Mouse (Mus musculus) myocyte (in vitro differentiated cells): ENCODE measurements around the gene Aars2. TPM values are rescaled to one million over a fixed set of nuclear protein-coding genes. Genes with fewer than 3 reads are reported as not detected.

ENCODE experiments used
- H3K27me3 ChIP-seq: one replicate; pipeline ENCODE4 v1.6.1; 2011; ENCODE audit not compliant: control insufficient read depth, insufficient read depth, insufficient read length
- H3K36me3 ChIP-seq: one replicate; pipeline ENCODE4 v1.6.1; 2011; ENCODE audit not compliant: control insufficient read depth, insufficient read depth
- H3K4me2 ChIP-seq: one replicate; pipeline ENCODE4 v1.6.1; 2011; ENCODE audit warnings: low read depth, control low read depth
- H3K4me3 ChIP-seq: one replicate; pipeline ENCODE4 v1.5.1; 2011; ENCODE audit warnings: mild to moderate bottlenecking, control low read depth, moderate library complexity
- H3K79me2 ChIP-seq: one replicate; pipeline ENCODE4 v1.6.1; 2011; ENCODE audit not compliant: control insufficient read depth, insufficient read depth
- H3ac ChIP-seq: one replicate; pipeline ENCODE4 v1.6.1; 2011; ENCODE audit not compliant: control insufficient read depth, insufficient read length
- CEBPB ChIP-seq: IDR thresholded peaks from 2 replicates; pipeline ENCODE4 v1.6.1; 2011; ENCODE audit warnings: mild to moderate bottlenecking, moderate library complexity; ENCODE audit not compliant: poor library complexity, insufficient read depth, severe bottlenecking
- E2F4 ChIP-seq: IDR thresholded peaks from one replicate; pipeline ENCODE4 v1.6.1; 2011; ENCODE audit warnings: mild to moderate bottlenecking, control low read depth, moderate library complexity; ENCODE audit not compliant: insufficient read depth
- MAX ChIP-seq: IDR thresholded peaks from one replicate; pipeline ENCODE4 v1.6.1; 2011; ENCODE audit warnings: low read depth, mild to moderate bottlenecking, control low read depth
- MYOD1 ChIP-seq, 3 experiments: IDR thresholded peaks; one replicate each; pipeline ENCODE4 v1.6.1; 2011; ENCODE audit warnings: control low read depth in 2 of 3, low read depth in 2 of 3, mild to moderate bottlenecking in 2 of 3, moderate library complexity in 1 of 3; ENCODE audit not compliant: insufficient read length in 2 of 3, control insufficient read depth in 1 of 3
- MYOG ChIP-seq, 3 experiments: IDR thresholded peaks; one replicate each; pipeline ENCODE4 v1.6.1; 2011; ENCODE audit warnings: control low read depth in 2 of 3, low read depth in 2 of 3, mild to moderate bottlenecking in 2 of 3; ENCODE audit not compliant: insufficient read length in 2 of 3, control insufficient read depth in 1 of 3, insufficient read depth in 1 of 3
- POLR2A ChIP-seq: IDR thresholded peaks from one replicate; pipeline ENCODE4 v1.6.1; 2011; ENCODE audit warnings: low read depth, mild to moderate bottlenecking, control low read depth, moderate library complexity; ENCODE audit not compliant: insufficient read length
- POLR2AphosphoS2 ChIP-seq: IDR thresholded peaks from one replicate; pipeline ENCODE4 v1.6.1; 2011; ENCODE audit warnings: low read depth, control low read depth; ENCODE audit not compliant: insufficient read length
- REST ChIP-seq: IDR thresholded peaks from one replicate; pipeline ENCODE4 v1.6.1; 2011; ENCODE audit warnings: mild to moderate bottlenecking, control low read depth, moderate library complexity; ENCODE audit not compliant: insufficient read depth, insufficient read length
- SRF ChIP-seq: IDR thresholded peaks from one replicate; pipeline ENCODE4 v1.6.1; 2011; ENCODE audit warnings: low read depth; ENCODE audit not compliant: control insufficient read depth, insufficient read length
- TCF12 ChIP-seq: IDR thresholded peaks from one replicate; pipeline ENCODE4 v1.6.1; 2011; ENCODE audit warnings: mild to moderate bottlenecking, control low read depth; ENCODE audit not compliant: poor library complexity, insufficient read depth, severe bottlenecking
- TCF3 ChIP-seq: IDR thresholded peaks from one replicate; pipeline ENCODE4 v1.6.1; 2011; ENCODE audit warnings: low read depth, control low read depth; ENCODE audit not compliant: insufficient read length
- USF1 ChIP-seq: IDR thresholded peaks from one replicate; pipeline ENCODE4 v1.6.1; 2011; ENCODE audit warnings: low read depth, mild to moderate bottlenecking, control low read depth, moderate library complexity
- polyA plus RNA-seq: library from polyadenylated mRNA; unstranded; fragments of >200 nt; fragmentation: generic; extraction: Trizol; gene quantifications from one replicate; pipeline ENCODE4 v1.2.1, GENCODE M21; 2012; ENCODE audit warnings: missing spikeins

Gene Aars2
- 15.5 TPM for polyA plus RNA-seq

- TF ChIP-seq TCF3 (no peak), REST (no peak), POLR2AphosphoS2 (peak; percentile 24), MYOD1 (IDR thresholded peaks at IDR 0.05; ENCODE audit: control insufficient read depth in 1 of 3, insufficient read length in 2 of 3, low read depth in 2 of 3) (no peak), MAX (no peak), POLR2A (peak; percentile 72)
- peak within 1 kb of the TSS; percentile 78 for H3ac ChIP-seq
- no peaks in the 10 kb centered on the region for H3K27me3 ChIP-seq
- peaks cover 3% of the 10 kb centered on the region for H3K36me3 ChIP-seq
- no peaks in the 10 kb centered on the region for H3K79me2 ChIP-seq
- H3K4me3 ChIP-seq = peak within 1 kb of the TSS; percentile 22
- H3K4me2 ChIP-seq = peak within 1 kb of the TSS; percentile 71
Measured at GRCm38 (mm10) chr17:45506700-45507189, at the start of gene Aars2. Aars2 (plus strand) TSS chr17:45506841.

DNA sequence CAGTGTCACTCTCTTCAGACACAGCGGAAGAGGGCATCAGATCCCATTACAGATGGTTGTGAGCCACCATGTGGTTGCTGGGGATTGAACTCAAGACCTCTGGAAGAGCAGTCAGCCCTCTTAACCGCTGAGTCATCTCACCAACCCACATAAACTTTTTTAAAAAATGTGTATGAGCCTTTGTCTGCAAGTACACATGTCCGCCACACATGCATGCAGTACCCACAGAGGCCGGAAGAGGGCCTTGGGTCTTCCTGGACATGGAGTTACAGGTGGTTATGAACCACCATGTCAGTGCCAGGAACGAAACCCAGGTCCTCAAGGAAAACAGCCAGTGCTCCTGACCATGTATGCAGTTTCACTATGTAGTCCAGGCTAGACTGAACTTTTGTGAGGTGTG lies 49.2 kb upstream of the Aars2 start:
- no peaks in the 10 kb centered on the region for H3K36me3 ChIP-seq
- no peaks in the 10 kb centered on the region for H3K79me2 ChIP-seq
- H3ac ChIP-seq = no peak overlapping the region
- H3K4me3 ChIP-seq = no peak overlapping the region
- H3K27me3 ChIP-seq = no peaks in the 10 kb centered on the region
- no peak overlapping the region for H3K4me2 ChIP-seq
- TF ChIP-seq USF1 = no peak
- no peak for TF ChIP-seq MYOD1 (IDR thresholded peaks at IDR 0.05; ENCODE audit: control insufficient read depth in 1 of 3, insufficient read length in 2 of 3, low read depth in 2 of 3)
- no peak for TF ChIP-seq REST
- no peak for TF ChIP-seq POLR2A
- no peak for TF ChIP-seq E2F4
- TF ChIP-seq TCF3 = no peak
- TF ChIP-seq CEBPB = no peak
- TF ChIP-seq POLR2AphosphoS2 = no peak
- no peak for TF ChIP-seq MYOG (IDR thresholded peaks at IDR 0.05; ENCODE audit: control insufficient read depth in 1 of 3, insufficient read depth in 1 of 3, insufficient read length in 2 of 3, low read depth in 2 of 3)
- no peak for TF ChIP-seq TCF12
- no peak for TF ChIP-seq MAX
- TF ChIP-seq SRF = no peak

- Histone ChIP-seq H3K36me3 (no peaks in the 10 kb centered on the region), H3K4me2 (no peak overlapping the region), H3ac (no peak overlapping the region), H3K4me3 (no peak overlapping the region), H3K27me3 (no peaks in the 10 kb centered on the region), H3K79me2 (no peaks in the 10 kb centered on the region)
- no peak for TF ChIP-seq REST
Measured at GRCm38 (mm10) chr17:45458516-45458915, 48.1 kb upstream of the Aars2 start.

GRCm38 (mm10) chr17:45459062-45459461 lies 47.6 kb upstream of the Aars2 start:
- Histone ChIP-seq H3K4me2 (no peak overlapping the region), H3ac (no peak overlapping the region), H3K4me3 (no peak overlapping the region), H3K27me3 (no peaks in the 10 kb centered on the region), H3K79me2 (no peaks in the 10 kb centered on the region), H3K36me3 (no peaks in the 10 kb centered on the region)
- no peak for TF ChIP-seq POLR2A
- no peak for TF ChIP-seq TCF3
- TF ChIP-seq TCF12 = no peak
- no peak for TF ChIP-seq REST
- no peak for TF ChIP-seq CEBPB
- TF ChIP-seq MAX = no peak
- TF ChIP-seq USF1 = no peak
- TF ChIP-seq POLR2AphosphoS2 = no peak

DNA sequence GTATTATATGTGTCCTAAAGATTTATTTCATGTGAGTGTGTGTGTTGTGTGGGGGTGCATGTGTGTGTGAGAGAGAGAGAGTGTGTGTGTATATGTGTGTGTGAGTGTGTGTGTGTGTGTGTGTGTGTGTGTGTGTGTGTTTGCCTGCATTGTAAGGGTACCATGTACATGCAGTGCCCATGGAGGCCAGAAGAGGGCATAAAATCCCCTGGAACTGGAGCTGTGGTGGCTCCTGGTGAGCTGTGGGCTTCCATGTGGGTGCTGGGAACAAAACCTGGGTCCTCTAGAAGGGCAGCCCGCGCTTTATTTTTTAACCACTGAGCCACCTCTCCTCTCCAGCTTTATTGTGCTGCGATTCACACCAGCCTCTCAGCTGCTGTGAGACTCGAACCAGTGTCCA lies 44.1 kb upstream of the Aars2 start:
- H3K27me3 ChIP-seq = no peaks in the 10 kb centered on the region
- no peak overlapping the region for H3K4me3 ChIP-seq
- H3K79me2 ChIP-seq = no peaks in the 10 kb centered on the region
- no peak for TF ChIP-seq USF1
- no peak for TF ChIP-seq TCF3
- TF ChIP-seq MYOD1 (IDR thresholded peaks at IDR 0.05; ENCODE audit: control insufficient read depth in 1 of 3, insufficient read length in 2 of 3, low read depth in 2 of 3) = no peak
- TF ChIP-seq SRF = no peak
- TF ChIP-seq POLR2AphosphoS2 = no peak
- no peak for TF ChIP-seq E2F4
- no peak for TF ChIP-seq REST
- TF ChIP-seq POLR2A = no peak
- TF ChIP-seq CEBPB = no peak
- no peak for TF ChIP-seq MYOG (IDR thresholded peaks at IDR 0.05; ENCODE audit: control insufficient read depth in 1 of 3, insufficient read depth in 1 of 3, insufficient read length in 2 of 3, low read depth in 2 of 3)
- no peak for TF ChIP-seq TCF12
- no peak for TF ChIP-seq MAX
- H3ac ChIP-seq = no peak overlapping the region
- H3K36me3 ChIP-seq = no peaks in the 10 kb centered on the region
- H3K4me2 ChIP-seq = no peak overlapping the region
